Mouse (Mus musculus) megakaryocyte, embryonic 14.5 days (primary cell): ENCODE data around the gene St5.

ENCODE experiments used
- FLI1 ChIP-seq: IDR thresholded peaks from 2 replicates; pipeline ENCODE4 v1.6.1; 2012; ENCODE audit warnings: low read length, inconsistent platforms, mixed read lengths
- GATA1 ChIP-seq: IDR thresholded peaks from 3 replicates; pipeline ENCODE4 v1.6.1; 2012; ENCODE audit warnings: mixed read lengths, low read length, inconsistent platforms, borderline replicate concordance

GRCm38 (mm10) chr7:109497507-109497906, 205.9 kb downstream of the St5 start:
- no peak for TF ChIP-seq GATA1
- no peak for TF ChIP-seq FLI1
